Mouse (Mus musculus): Measurements from ENCODE around the gene Amz1. TPM values are rescaled to one million over a fixed set of nuclear protein-coding genes. Genes with fewer than 3 reads are reported as not detected.

The Amz1 gene
- 1.4 and 1.7 TPM in 2 replicates for polyA plus RNA-seq (2015; fragmentation: Nextera tagmentation; extraction: Ambion mirVana)

- H3K9ac ChIP-seq, result no peak within 1 kb of the TSS
- 69% methylated on average over 13 of the region's 13 CpGs for WGBS (ENCODE audit: insufficient replicate concordance)
- no peak within 1 kb of the TSS for H3K27ac ChIP-seq (replicated peaks)
- H3K4me3 ChIP-seq (replicated peaks), result no peak within 1 kb of the TSS
- H3K9me3 ChIP-seq (replicated peaks), result no peaks in the 10 kb centered on the region
- 0 out of 2 replicates have a peak, but pooled peaks cover 3% of the 10 kb centered on the region for H3K27me3 ChIP-seq
- ATAC-seq (ENCODE audit: insufficient read depth), result no peak; the same call in 1 of the 2 replicates
- peaks cover 8% of the 10 kb centered on the region for H3K36me3 ChIP-seq (replicated peaks)
- no peak within 1 kb of the TSS for H3K4me2 ChIP-seq
- no peaks in the 10 kb centered on the region; the same call in 1 of the 2 replicates for H3K4me1 ChIP-seq (replicated peaks)
Measured at GRCm38 (mm10) chr5:140723822-140724221, at the start of gene Amz1. Gene Amz1 (plus strand): TSS chr5:140724127.

- Histone ChIP-seq H3K27ac (replicated peaks) (no peak overlapping the region), H3K4me3 (replicated peaks) (no peak overlapping the region), H3K4me1 (replicated peaks) (no peaks in the 10 kb centered on the region), H3K27me3 (no peaks in the 10 kb centered on the region), H3K36me3 (replicated peaks) (no peaks in the 10 kb centered on the region), H3K4me2 (no peak overlapping the region), H3K9me3 (replicated peaks) (no peaks in the 10 kb centered on the region), H3K9ac (no peak overlapping the region)
- WGBS (ENCODE audit: insufficient replicate concordance), result 79% methylated on average over 11 of the region's 11 CpGs
- ATAC-seq (ENCODE audit: insufficient read depth), result no peak
Measured at GRCm38 (mm10) chr5:140675079-140675478, 48.8 kb upstream of the Amz1 start.

DNA sequence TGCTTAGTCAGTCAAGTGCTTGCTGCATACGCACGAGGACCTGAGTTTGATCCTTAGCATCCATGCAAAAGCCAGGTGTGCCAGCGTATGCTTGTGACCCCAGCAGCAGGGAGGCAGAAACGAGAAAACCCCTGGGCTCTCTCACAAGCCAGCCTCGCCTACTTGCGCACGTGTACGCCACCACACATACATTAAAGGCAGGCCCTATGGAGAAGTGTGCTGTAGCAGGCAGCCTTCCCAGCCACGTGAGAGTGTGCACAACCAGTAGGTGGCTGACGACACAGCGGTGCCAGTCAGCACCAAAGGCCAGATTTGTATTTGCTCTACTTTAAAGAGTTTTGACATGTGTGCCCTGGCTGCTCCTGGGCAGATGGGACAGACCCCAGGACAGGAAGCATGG lies 48.3 kb upstream of the Amz1 start:
- H3K4me1 ChIP-seq (replicated peaks), result no peaks in the 10 kb centered on the region

GRCm38 (mm10) chr5:140677137-140677536 lies 46.8 kb upstream of the Amz1 start:
- WGBS (ENCODE audit: insufficient replicate concordance), result 65% methylated on average over 6 of the region's 6 CpGs

More for the DNA sequence above, 48.3 kb upstream of the Amz1 start:
- no peaks in the 10 kb centered on the region for H3K9me3 ChIP-seq (replicated peaks)
- H3K36me3 ChIP-seq (replicated peaks), result no peaks in the 10 kb centered on the region
- no peak overlapping the region for H3K4me2 ChIP-seq
- H3K4me3 ChIP-seq (replicated peaks), result no peak overlapping the region
- WGBS (ENCODE audit: insufficient replicate concordance), result 81% methylated on average over 11 of the region's 11 CpGs
- ATAC-seq (ENCODE audit: insufficient read depth), result no peak
- no peak overlapping the region for H3K9ac ChIP-seq
- no peaks in the 10 kb centered on the region for H3K27me3 ChIP-seq
- H3K27ac ChIP-seq (replicated peaks), result no peak overlapping the region

GRCm38 (mm10) chr5:140680051-140680450 lies 43.9 kb upstream of the Amz1 start:
- ATAC-seq (ENCODE audit: insufficient read depth), result no peak
- H3K36me3 ChIP-seq (replicated peaks), result no peaks in the 10 kb centered on the region
- H3K27me3 ChIP-seq, result no peaks in the 10 kb centered on the region
- H3K27ac ChIP-seq (replicated peaks), result no peak overlapping the region
- no peaks in the 10 kb centered on the region for H3K9me3 ChIP-seq (replicated peaks)
- WGBS (ENCODE audit: insufficient replicate concordance), result 73% methylated on average over 6 of the region's 6 CpGs
- peaks cover 16% of the 10 kb centered on the region for H3K4me1 ChIP-seq (replicated peaks)
- H3K4me3 ChIP-seq (replicated peaks), result no peak overlapping the region
- no peak overlapping the region for H3K9ac ChIP-seq
- no peak overlapping the region for H3K4me2 ChIP-seq

More at GRCm38 (mm10) chr5:140677137-140677536, 46.8 kb upstream of the Amz1 start:
- Histone ChIP-seq H3K27me3 (no peaks in the 10 kb centered on the region), H3K27ac (replicated peaks) (no peak overlapping the region), H3K9ac (no peak overlapping the region), H3K4me1 (replicated peaks) (peaks cover 8% of the 10 kb centered on the region), H3K36me3 (replicated peaks) (no peaks in the 10 kb centered on the region), H3K4me3 (replicated peaks) (no peak overlapping the region), H3K4me2 (no peak overlapping the region), H3K9me3 (replicated peaks) (no peaks in the 10 kb centered on the region)
- ATAC-seq (ENCODE audit: insufficient read depth), result no peak

DNA sequence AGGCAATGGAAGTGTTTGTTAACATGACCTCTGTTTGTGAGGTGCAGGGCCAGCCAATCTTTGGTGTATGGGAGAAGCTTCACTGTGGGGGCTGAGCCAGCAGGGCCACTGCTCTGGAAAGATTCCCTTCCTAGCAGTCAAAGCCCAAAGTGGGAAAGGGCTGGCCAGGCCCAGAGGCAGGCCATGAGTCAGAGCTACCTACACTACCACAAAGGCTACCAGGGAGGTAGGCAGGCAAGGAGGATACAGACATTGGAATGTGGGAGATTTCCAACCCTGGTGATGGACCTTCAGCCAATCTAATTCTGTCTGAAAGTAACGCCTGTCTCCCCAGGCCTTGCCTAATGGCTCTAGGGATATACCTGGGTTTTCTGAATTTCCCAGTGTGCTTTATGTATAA lies 43.0 kb upstream of the Amz1 start:
- 80% methylated on average over 1 of the region's 1 CpGs for WGBS (ENCODE audit: insufficient replicate concordance)
- no peak overlapping the region for H3K9ac ChIP-seq

DNA sequence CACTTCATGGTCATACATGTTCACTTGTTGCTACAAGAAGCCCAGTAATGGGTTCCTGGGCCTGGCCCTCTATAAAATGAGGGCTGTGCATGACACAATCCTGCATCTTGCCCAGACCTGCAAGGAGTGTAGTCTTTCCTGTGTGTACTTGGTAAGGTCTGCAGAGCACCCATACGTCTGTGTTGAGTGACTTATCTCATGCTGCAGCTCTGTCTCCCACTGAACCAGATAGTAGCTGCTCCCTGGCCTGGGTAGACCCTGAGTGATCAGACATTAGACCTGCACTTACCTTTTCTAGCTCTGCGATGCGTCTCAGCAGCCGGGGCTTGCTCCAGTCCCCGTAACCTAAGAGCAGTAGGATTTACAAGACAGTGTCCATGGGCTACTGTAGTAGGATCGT lies 41.8 kb upstream of the Amz1 start:
- Histone ChIP-seq H3K4me2 (no peak overlapping the region), H3K9ac (no peak overlapping the region), H3K4me1 (replicated peaks) (peaks cover 16% of the 10 kb centered on the region), H3K4me3 (replicated peaks) (no peak overlapping the region), H3K9me3 (replicated peaks) (no peaks in the 10 kb centered on the region), H3K27ac (replicated peaks) (no peak overlapping the region), H3K27me3 (no peaks in the 10 kb centered on the region), H3K36me3 (replicated peaks) (no peaks in the 10 kb centered on the region)
- 44% methylated on average over 6 of the region's 6 CpGs for WGBS (ENCODE audit: insufficient replicate concordance)
- ATAC-seq (ENCODE audit: insufficient read depth), result peak; percentile 65

More for the DNA sequence above, 43.0 kb upstream of the Amz1 start:
- H3K9me3 ChIP-seq (replicated peaks), result no peaks in the 10 kb centered on the region
- no peak overlapping the region for H3K4me2 ChIP-seq
- H3K36me3 ChIP-seq (replicated peaks), result no peaks in the 10 kb centered on the region
- H3K4me3 ChIP-seq (replicated peaks), result no peak overlapping the region
- ATAC-seq (ENCODE audit: insufficient read depth), result no peak
- no peak overlapping the region for H3K27ac ChIP-seq (replicated peaks)
- H3K27me3 ChIP-seq, result no peaks in the 10 kb centered on the region
- peaks cover 16% of the 10 kb centered on the region for H3K4me1 ChIP-seq (replicated peaks)

DNA sequence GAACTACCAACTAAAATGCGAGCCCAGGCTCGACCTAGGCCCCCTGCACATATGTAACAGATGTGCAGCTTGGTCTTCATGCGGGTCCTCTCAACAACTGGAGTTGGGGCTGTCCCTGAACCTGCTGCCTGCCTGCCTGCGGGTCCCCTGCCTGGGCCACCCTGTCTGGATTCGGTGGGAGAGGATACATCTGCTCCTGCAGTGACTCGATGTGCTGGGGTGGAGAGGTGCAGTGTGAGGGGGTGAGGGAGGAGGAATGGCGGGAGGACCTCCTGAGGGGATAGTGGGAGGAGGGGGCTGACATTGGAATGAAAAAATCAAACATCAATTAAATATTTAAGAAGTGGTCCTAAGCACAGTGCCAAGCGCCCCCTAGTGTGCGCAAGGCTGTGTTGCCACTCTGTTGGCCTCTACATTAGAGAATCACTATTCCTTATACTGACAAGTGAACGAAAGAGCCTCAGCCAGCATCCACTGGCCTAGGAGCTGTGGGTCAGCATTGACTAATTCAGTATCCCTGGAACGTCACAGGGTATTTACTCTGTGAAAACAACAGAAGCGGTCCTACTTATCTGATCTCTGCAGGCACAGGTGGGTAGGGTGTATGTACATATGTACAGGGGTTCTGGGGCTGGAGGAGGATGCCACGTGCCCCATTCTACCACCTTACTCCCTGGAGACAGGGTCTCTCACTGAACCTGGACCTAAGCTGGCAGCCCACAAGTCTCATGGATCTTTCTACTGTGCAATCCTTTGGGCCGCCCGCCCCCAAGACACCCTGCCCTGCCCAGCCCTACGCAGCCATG lies 39.4 kb upstream of the Amz1 start:
- H3K9ac ChIP-seq, result no peak overlapping the region
- no peak for ATAC-seq (ENCODE audit: insufficient read depth)

DNA sequence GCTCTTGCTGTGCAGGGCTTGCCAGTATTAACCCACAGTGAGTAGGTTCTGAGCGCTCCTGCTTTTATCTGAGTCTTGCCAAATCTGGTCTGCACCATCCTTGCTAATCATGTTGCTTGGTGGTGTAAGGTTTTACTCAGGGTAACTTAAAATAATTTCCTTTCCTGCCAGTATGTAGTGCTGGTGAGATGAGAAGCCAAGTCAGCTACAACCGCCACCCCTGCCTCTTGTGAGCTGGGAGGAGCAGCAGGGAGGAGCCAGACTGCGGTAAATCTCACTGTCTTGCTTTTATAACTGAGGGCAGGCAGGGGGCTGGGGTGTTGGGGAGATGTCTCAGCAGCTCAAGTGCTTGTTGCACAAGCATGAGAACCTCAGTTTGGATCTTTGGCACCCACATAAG lies 35.5 kb upstream of the Amz1 start:
- 71% methylated on average over 3 of the region's 3 CpGs for WGBS (ENCODE audit: insufficient replicate concordance)
- H3K4me3 ChIP-seq (replicated peaks), result no peak overlapping the region
- H3K9me3 ChIP-seq (replicated peaks), result no peaks in the 10 kb centered on the region
- no peak overlapping the region for H3K27ac ChIP-seq (replicated peaks)
- no peak overlapping the region for H3K4me2 ChIP-seq
- H3K36me3 ChIP-seq (replicated peaks), result peaks cover 6% of the 10 kb centered on the region; the same call in 1 of the 2 replicates
- no peak for ATAC-seq (ENCODE audit: insufficient read depth)
- H3K27me3 ChIP-seq, result no peaks in the 10 kb centered on the region
- no peaks in the 10 kb centered on the region for H3K4me1 ChIP-seq (replicated peaks)
- H3K9ac ChIP-seq, result no peak overlapping the region

More for the DNA sequence above, 39.4 kb upstream of the Amz1 start:
- H3K4me2 ChIP-seq, result no peak overlapping the region
- 58% methylated on average over 16 of the region's 16 CpGs for WGBS (ENCODE audit: insufficient replicate concordance)
- H3K4me1 ChIP-seq (replicated peaks), result peaks cover 16% of the 10 kb centered on the region
- H3K9me3 ChIP-seq (replicated peaks), result no peaks in the 10 kb centered on the region
- H3K36me3 ChIP-seq (replicated peaks), result no peaks in the 10 kb centered on the region
- H3K4me3 ChIP-seq (replicated peaks), result no peak overlapping the region
- H3K27ac ChIP-seq (replicated peaks), result no peak overlapping the region
- no peaks in the 10 kb centered on the region for H3K27me3 ChIP-seq

DNA sequence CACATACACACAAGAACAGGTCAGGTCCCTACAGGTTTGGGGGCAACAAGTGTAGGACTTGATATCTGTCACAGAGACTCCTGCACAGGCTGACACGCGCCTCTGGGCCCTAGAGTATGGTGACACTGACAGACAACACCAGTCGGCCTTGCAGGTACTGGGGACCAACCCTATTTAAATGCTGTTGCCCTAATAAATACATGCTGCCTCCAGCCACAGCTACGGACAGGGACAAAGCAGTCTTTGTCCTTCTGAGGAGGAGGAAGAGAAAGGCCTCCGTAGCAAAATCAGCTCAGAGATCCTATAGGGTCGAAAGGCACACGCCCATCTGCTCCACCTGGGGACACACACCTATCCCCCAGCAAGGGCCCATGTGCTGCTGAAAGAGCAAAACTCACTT lies 27.9 kb upstream of the Amz1 start:
- Histone ChIP-seq H3K27me3 (no peaks in the 10 kb centered on the region), H3K36me3 (replicated peaks) (peaks cover 7% of the 10 kb centered on the region; the same call in 1 of the 2 replicates), H3K4me2 (no peak overlapping the region), H3K9ac (no peak overlapping the region), H3K4me1 (replicated peaks) (peaks cover 15% of the 10 kb centered on the region), H3K27ac (replicated peaks) (no peak overlapping the region), H3K4me3 (replicated peaks) (no peak overlapping the region), H3K9me3 (replicated peaks) (no peaks in the 10 kb centered on the region)
- no peak for ATAC-seq (ENCODE audit: insufficient read depth)
- 79% methylated on average over 7 of the region's 7 CpGs for WGBS (ENCODE audit: insufficient replicate concordance)

- Histone ChIP-seq H3K4me3 (replicated peaks) (no peak overlapping the region), H3K27me3 (no peaks in the 10 kb centered on the region), H3K9me3 (replicated peaks) (no peaks in the 10 kb centered on the region), H3K36me3 (replicated peaks) (no peaks in the 10 kb centered on the region), H3K4me1 (replicated peaks) (peaks cover 51% of the 10 kb centered on the region), H3K27ac (replicated peaks) (0 out of 2 replicates have a peak overlapping the region, but pooled peaks have one; percentile 29), H3K9ac (no peak overlapping the region), H3K4me2 (peak overlapping the region; percentile 37)
- WGBS (ENCODE audit: insufficient replicate concordance), result 64% methylated on average over 9 of the region's 9 CpGs
- no peak for ATAC-seq (ENCODE audit: insufficient read depth)
Measured at GRCm38 (mm10) chr5:140699776-140700175, 24.2 kb upstream of the Amz1 start.
